Mouse (Mus musculus): ENCODE measurements around the gene Mmel1.

Mmel1 gene

GRCm38 (mm10) chr4:154869440-154869839, at the start of gene Mmel1:
Mmel1 (plus strand) TSS chr4:154869585.
- no peak for DNase-seq (ENCODE audit: low spot score in 2 of 2)

- DNase-seq (ENCODE audit: low spot score in 2 of 2): peak; percentile 33 to 41
Measured at GRCm38 (mm10) chr4:154825662-154826061, 43.7 kb upstream of the Mmel1 start.

- no peak for DNase-seq (ENCODE audit: low spot score in 2 of 2)
Measured at GRCm38 (mm10) chr4:154826224-154826623, 43.2 kb upstream of the Mmel1 start.

- peak; percentile 67 to 75 for DNase-seq (ENCODE audit: low spot score in 2 of 2)
Measured at GRCm38 (mm10) chr4:154827181-154827580, 42.2 kb upstream of the Mmel1 start.

GRCm38 (mm10) chr4:154827861-154828610, 41.3 kb upstream of the Mmel1 start:
- DNase-seq (ENCODE audit: low spot score in 2 of 2): peak; percentile 11

GRCm38 (mm10) chr4:154831915-154832573, 37.3 kb upstream of the Mmel1 start:
- no peak for DNase-seq (ENCODE audit: low spot score in 2 of 2)

GRCm38 (mm10) chr4:154836183-154836915, 33.0 kb upstream of the Mmel1 start:
- no peak for DNase-seq (ENCODE audit: low spot score in 2 of 2)

GRCm38 (mm10) chr4:154837170-154837569, 32.2 kb upstream of the Mmel1 start, which contains the start of gene Ttc34:
Ttc34 (plus strand) TSS chr4:154837459.
- peak; percentile 17 to 25 for DNase-seq (ENCODE audit: low spot score in 2 of 2)

GRCm38 (mm10) chr4:154838741-154839140, 30.6 kb upstream of the Mmel1 start:
- DNase-seq (ENCODE audit: low spot score in 2 of 2): no peak

GRCm38 (mm10) chr4:154839406-154839805, 30.0 kb upstream of the Mmel1 start:
- no peak for DNase-seq (ENCODE audit: low spot score in 2 of 2)

GRCm38 (mm10) chr4:154852696-154853095, 16.7 kb upstream of the Mmel1 start:
- DNase-seq (ENCODE audit: low spot score in 2 of 2): no peak

- no peak for DNase-seq (ENCODE audit: low spot score in 2 of 2)
Measured at GRCm38 (mm10) chr4:154853881-154854280, 15.5 kb upstream of the Mmel1 start.

GRCm38 (mm10) chr4:154854676-154855345, 14.6 kb upstream of the Mmel1 start:
- DNase-seq (ENCODE audit: low spot score in 2 of 2): no peak

- peak; percentile 54 to 73 for DNase-seq (ENCODE audit: low spot score in 2 of 2)
Measured at GRCm38 (mm10) chr4:154855721-154856479, 13.5 kb upstream of the Mmel1 start.

- DNase-seq (ENCODE audit: low spot score in 2 of 2): no peak
Measured at GRCm38 (mm10) chr4:154856480-154856837, 12.9 kb upstream of the Mmel1 start.

- no peak for DNase-seq (ENCODE audit: low spot score in 2 of 2)
Measured at GRCm38 (mm10) chr4:154856882-154857281, 12.5 kb upstream of the Mmel1 start.

- DNase-seq (ENCODE audit: low spot score in 2 of 2): no peak
Measured at GRCm38 (mm10) chr4:154857366-154858240, 11.8 kb upstream of the Mmel1 start.

- DNase-seq (ENCODE audit: low spot score in 2 of 2): no peak
Measured at GRCm38 (mm10) chr4:154858601-154859000, 10.8 kb upstream of the Mmel1 start.

GRCm38 (mm10) chr4:154861967-154862366, 7.4 kb upstream of the Mmel1 start:
- DNase-seq (ENCODE audit: low spot score in 2 of 2): no peak

GRCm38 (mm10) chr4:154863436-154863935, 5.9 kb upstream of the Mmel1 start:
- DNase-seq (ENCODE audit: low spot score in 2 of 2): no peak

All from heart, adult 9 months (tissue).